Mouse (Mus musculus) thymus, adult 2 months (tissue): ENCODE measurements around the gene Dtymk.

Experiments
- CTCF ChIP-seq: fragments of 200-500 bp; IDR thresholded peaks from 2 replicates; pipeline ENCODE4 v1.5.1; 2012; ENCODE audit warnings: mild to moderate bottlenecking, control low read depth, low read length, moderate library complexity, borderline replicate concordance; ENCODE audit not compliant: control insufficient read depth, poor library complexity, insufficient read depth; ENCODE audit errors: extremely low read depth
- POLR2A ChIP-seq: fragments of 200-500 bp; IDR thresholded peaks from 2 replicates; pipeline ENCODE4 v1.6.1; 2012; ENCODE audit warnings: mild to moderate bottlenecking, low read length, control low read depth, moderate library complexity; ENCODE audit not compliant: control insufficient read depth, poor library complexity, insufficient read depth; ENCODE audit errors: extremely low read depth

DNA sequence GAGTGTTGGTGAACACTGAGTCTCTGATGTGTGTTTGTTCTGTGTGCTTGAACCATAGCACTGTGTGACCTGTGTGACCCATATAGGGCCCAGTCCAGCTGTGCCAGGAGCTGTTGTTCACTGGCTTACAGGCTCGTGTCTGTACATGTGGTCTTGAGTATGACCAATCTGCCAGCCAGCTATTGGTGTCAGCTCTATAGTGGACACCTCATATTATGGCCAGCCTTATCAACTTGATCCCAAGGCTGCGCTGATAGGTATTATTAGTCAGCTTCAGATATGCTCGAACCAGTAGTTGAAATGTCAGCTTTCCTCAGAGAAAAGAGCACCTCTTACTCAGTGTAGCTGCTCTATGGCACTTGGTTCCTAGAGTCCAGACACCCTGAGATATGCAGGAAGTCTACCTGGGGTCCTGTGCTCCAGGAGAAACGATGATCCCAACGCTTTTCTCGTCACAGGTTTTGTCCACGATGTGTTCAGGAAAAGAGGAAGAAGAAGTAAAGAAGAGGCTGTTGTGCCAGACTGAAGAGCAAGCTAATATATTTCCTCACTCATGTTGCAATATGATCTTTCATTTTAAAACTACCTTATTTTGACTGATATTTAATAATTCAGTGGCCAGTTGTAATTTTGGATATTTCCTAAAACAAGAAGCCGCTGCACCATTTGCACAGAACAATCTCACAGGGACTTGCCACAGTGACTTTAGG, 16.2 kb upstream of the Dtymk start:
- TF ChIP-seq POLR2A (no peak), CTCF (no peak)
